Mouse (Mus musculus): ENCODE measurements around the gene Zfp59.

- TF ChIP-seq CTCF (IDR thresholded peaks at IDR 0.05; ENCODE audit: low read depth) (no peak), EP300 (IDR thresholded peaks at IDR 0.05; ENCODE audit: low read depth) (no peak)
Observed at GRCm38 (mm10) chr7:27818526-27819110, 19.8 kb upstream of the Zfp59 start.
